Mouse (Mus musculus): ENCODE data around the gene Gm20388.
"Not testable (repeated sequence)": the region's sequence is repeated elsewhere in the genome, so short reads cannot be mapped to it uniquely, and the experiment has no call there.

The Gm20388 gene

DNA sequence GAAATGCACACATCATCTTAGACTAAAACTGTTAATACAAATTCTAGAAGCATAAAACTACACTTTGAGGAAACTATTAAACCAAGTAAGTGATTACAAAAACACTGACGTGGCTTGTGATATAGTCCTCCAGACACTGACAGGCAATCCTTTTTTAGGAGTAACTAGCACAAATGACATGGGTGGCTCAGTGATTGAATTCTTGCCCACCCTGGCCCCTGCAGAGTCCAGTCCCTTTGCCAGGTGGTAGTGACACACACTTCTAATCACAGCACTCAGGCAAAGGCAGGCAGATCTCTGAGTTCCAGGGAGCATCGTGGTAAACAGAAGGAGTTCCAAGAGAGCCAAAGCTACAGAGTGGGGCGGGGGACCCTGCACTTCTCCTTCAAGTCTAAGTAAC is 3094.7 kb downstream of the Gm20388 start:
- peak; percentile 34 to 55 for DNase-seq

GRCm38 (mm10) chr8:123005805-123006204 is 3095.2 kb downstream of the Gm20388 start:
- DNase-seq: no peak

DNA sequence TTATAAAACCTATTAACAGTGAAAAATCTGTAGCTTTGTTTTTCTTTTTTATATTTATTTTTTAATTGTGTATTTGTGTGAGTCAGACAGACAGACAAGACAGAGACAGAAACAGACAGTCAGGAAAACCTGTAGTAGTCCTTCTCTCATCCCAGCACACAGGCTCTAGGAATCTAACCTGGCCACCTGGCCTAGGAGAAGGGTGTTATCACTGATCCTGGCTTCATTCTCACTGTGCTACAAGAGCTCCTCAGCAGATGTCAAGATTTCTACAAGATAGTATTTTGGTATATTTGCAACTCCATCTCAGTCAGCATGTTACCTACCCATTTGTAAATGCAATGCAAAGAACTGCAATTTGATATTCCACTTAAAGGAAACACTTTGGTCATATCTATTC is 3100.7 kb downstream of the Gm20388 start:
- no peak for DNase-seq

DNA sequence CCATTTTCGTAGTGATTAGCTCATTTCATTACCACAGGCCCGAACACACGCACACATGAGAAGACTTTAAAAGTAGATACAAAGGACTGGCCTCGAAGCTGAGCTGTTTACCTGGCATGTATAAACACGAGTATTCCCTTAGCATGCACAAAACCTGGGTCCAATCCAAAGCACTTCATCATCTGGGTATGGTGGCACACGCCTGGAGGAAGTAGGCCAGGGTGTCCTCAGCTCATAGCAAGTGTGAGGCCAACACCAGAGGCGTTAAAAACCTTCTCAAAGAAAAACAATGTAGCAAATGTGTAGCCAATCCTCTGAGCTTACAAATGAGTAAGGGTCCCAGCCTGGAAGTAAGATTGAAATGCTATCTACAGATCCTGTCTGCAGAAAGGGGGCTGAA is 3103.8 kb downstream of the Gm20388 start:
- DNase-seq: peak in 1 of 2 experiments; percentile 34

DNA sequence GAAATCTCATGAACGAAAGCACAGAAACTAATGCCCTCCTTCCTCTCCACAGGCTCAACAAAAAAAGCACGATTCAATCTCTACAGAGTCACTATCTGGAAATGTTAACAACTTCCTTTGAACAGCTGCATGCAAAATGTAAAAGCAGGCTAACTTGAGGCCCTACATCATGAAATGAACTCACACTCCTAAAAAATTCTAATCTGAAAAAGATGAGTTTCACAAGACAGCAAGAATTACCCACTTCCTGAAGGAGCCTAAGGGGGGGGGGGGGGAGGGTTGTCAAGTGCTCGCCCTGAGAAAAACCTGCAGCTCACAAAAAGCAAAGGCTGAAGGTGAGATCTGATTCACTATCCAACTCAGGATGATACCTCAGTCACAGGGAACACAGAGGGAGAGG is 3104.4 kb downstream of the Gm20388 start:
- no peak for DNase-seq

- no peak for DNase-seq
Observed at GRCm38 (mm10) chr8:123017143-123017542, 3106.5 kb downstream of the Gm20388 start.

DNA sequence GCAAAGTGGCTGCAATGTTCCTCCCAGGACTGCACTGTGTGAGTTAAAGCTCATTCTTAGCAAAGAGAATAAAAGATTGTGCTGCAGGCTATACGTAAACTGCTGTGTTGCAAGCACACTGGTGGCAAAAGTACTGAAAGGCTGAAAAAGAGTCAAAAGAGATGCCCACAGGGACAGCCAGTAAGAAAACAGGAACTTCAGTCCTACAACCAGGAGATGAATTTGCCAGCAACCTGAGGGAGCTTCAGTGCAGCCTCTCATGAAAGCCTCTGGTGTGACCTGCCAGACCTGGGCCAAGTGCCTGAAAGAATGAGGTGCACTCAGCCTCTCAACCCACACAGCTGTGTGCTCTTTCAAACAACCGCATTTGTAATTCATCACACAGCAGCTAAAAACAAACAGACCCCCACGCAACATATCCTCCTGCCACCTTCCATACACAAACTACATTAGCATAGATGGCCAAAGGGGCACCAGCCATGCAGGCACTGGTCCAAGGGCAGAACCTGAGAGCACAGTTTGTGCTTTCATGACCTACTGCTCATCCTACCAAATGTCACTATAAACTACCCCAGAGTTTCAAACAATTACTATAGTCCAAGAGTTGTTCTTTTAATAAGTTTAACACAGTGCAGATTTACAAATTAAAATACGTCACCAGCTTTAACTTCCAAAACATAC is 3108.0 kb downstream of the Gm20388 start:
- DNase-seq: no peak

GRCm38 (mm10) chr8:123020084-123020483 is 3109.4 kb downstream of the Gm20388 start:
- no peak for DNase-seq

DNA sequence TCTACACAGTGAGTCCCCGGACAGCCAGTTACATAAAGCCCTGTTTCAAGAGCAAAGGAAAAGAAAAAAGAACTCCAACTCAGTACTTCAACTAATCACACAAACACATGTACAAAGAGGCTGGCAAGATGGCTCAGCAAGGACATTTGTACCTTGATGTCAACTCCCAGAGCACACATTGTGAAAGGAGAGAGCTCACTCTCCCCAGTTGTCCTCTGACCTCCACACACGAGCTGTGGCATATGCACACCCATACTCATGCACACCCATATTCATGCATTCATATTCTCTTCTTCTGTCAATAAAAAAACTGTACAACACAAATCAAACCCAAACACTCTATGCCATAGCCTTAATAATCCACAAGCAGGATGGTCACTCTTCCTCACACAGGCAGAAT is 3110.2 kb downstream of the Gm20388 start:
- DNase-seq: no peak

DNA sequence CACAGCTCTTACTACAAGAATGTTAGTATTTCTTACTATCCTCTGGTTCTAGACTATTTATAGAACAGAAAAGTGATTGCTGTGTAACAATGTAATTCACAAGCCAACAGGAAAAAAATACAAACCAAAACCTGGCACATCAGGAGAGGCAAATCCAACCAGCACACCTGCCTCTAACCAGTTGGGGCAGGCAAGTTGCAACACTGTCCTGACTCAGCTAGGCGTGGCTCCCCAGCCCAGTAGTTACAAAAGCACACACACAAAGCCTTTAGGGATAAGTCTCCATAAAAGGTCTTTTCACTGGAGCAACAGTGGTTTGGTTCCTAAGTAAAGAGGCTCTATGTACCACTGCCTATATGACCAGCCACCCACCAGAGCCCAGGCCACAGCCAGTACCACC is 3110.6 kb downstream of the Gm20388 start:
- DNase-seq: no peak

DNA sequence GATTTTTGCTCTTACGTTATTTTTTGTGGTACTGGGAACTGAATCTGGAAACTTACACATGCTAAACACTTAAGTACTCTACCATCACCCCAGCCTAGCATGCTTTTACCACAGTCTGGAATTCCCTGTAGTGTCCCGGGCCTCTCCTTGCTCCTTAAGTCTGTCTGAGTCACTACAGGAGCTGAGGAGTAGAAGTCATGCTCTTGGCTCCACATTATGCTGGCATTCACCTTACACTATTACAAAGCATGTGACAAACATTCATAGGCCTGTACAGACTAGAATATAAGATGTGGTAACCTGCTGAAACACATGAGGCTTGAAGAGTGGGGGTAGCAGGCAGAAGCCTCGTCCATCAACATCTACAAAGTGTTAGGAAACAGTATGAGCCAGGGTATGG is 3112.1 kb downstream of the Gm20388 start:
- DNase-seq: no peak

- no peak for DNase-seq
Observed at GRCm38 (mm10) chr8:123024226-123024625, 3113.6 kb downstream of the Gm20388 start.

- DNase-seq: no peak
Observed at GRCm38 (mm10) chr8:123025951-123026351, 3115.3 kb downstream of the Gm20388 start.

GRCm38 (mm10) chr8:123027786-123028185 is 3117.1 kb downstream of the Gm20388 start:
- DNase-seq: no peak

- DNase-seq: not testable (repeated sequence)
Observed at GRCm38 (mm10) chr8:123030091-123030490, 3119.4 kb downstream of the Gm20388 start.

- DNase-seq: no peak
Observed at GRCm38 (mm10) chr8:123031321-123031978, 3120.8 kb downstream of the Gm20388 start.

GRCm38 (mm10) chr8:123032730-123033129 is 3122.1 kb downstream of the Gm20388 start:
- no peak for DNase-seq

GRCm38 (mm10) chr8:123033431-123033830 is 3122.8 kb downstream of the Gm20388 start:
- DNase-seq: no peak

DNA sequence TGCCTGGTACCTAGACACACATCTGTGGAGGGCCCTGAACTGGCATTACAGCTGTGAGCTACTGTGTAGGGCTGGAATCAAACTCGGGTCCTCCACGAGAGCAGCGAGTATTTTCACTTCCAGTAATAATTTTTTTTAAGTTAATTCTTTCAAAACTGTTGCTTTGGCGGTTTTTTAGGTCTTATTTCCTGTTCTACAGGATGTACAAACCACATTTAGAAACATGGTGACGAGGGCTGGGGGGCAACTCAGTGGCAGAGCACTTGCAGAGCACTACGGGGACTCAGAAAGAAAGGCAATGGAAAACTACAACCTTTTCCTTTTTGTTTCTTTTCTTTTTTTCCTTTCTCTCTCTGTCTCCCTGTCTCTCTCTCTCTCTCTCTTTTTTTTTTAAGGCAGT is 3123.5 kb downstream of the Gm20388 start:
- DNase-seq: no peak

DNA sequence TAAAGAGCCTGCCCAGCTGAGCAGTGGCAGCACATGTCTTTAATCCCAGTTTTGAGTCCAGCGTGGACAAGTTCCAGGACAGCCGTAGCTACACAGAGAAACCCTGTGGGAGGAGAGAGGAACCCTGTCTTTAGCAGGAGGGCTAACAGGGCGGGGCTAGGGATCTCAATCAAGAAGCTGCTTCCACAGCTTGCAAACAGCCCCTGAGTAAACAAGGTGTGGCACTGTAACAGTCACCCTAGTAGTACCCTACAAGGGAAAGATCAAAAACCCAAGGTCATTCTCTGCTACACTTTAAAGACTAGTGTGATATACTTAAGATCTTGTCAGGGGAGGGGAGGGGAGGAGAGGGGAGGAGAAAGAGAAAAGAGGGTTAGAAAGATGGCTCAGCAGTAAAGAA is 3126.3 kb downstream of the Gm20388 start:
- DNase-seq: peak in 1 of 2 experiments; percentile 16

DNA sequence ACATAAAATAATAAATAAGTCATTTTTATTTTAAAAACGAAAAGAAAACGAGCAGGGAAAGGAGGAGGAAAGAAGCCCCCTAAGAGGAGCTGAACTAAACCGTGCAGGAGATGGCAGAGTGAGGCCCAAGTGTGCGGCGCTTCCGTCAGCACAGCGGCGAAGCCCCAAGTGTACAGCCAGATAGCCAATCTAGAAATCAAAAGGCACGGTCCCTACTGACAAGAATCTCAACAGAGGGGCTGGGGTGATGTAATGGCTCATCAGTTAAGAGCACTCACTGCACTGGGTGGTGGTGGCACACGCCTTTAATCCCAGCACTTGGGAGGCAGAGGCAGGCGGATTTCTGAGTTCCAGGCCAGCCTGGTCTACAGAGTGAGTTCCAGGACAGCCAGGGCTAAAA is 3126.8 kb downstream of the Gm20388 start:
- no peak for DNase-seq

- DNase-seq: no peak
Observed at GRCm38 (mm10) chr8:123038351-123038750, 3127.7 kb downstream of the Gm20388 start.

- no peak for DNase-seq
Observed at GRCm38 (mm10) chr8:123039376-123040109, 3128.9 kb downstream of the Gm20388 start.

DNA sequence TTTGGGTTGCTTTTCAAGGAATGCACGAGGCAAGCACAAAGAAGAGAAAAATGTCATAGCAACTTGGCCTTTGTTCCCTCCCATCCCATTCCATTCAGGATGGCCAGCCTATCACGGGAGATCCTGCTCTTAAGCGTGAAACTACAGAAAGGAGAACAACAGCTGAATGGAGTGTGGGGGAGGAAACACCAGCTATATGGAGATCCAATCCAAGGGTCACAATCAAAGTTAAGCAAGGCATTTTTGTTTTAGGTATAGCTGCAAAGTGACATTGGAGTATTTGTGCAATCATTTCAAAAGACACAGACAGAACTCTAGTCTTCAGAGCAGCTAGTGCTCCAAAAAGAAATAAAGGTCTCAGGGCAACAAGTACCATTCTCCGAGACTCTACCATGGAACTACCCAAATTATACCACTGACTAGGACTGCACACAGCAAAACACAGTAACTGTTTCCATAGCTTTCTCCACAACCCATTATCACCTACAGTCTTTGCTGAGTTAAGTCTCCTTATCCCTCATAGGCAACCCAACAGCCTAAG is 3129.5 kb downstream of the Gm20388 start:
- no peak for DNase-seq
